In genomic region chr4:31323816-31324215, GRCm38 (mm10) we compare ENCODE assay signal across 23 mouse cellular contexts.
DNase-seq lines count a peak whose midpoint lies in the region; ATAC-seq and TF ChIP-seq lines count a peak whose summit lies in the region.
"Had no signal": no experiment of that assay in that cellular context is flagged by ENCODE, and none has a peak within 500 bp of the region (broad histone marks: within the 10 kb centered on the region; RNA-seq: fewer than 3 reads in every experiment).

No protein-coding gene starts in this region.

- H3K4me2 ChIP-seq in intestine, embryonic 16.5 days (ENCODE audit: low read depth, low read length): no peak overlapping the region
- H3K4me2 ChIP-seq in intestine, embryonic 15.5 days (replicated peaks): no peak overlapping the region
- H3K4me2 ChIP-seq: forebrain, embryonic 12.5 days; hindbrain, embryonic 12.5 days had no signal

- H3K36me3 ChIP-seq in intestine, embryonic 16.5 days (ENCODE audit: control insufficient read depth, insufficient read depth, low read length): no peaks in the 10 kb centered on the region
- no peaks in the 10 kb centered on the region for H3K36me3 ChIP-seq in intestine, embryonic 15.5 days
- H3K36me3 ChIP-seq in limb, embryonic 10.5 days: no peaks in the 10 kb centered on the region
- H3K36me3 ChIP-seq: embryonic facial prominence, embryonic 10.5 days; forebrain, embryonic 12.5 days; hindbrain, embryonic 12.5 days had no signal

- no peak overlapping the region for H3K4me3 ChIP-seq in intestine, embryonic 16.5 days (ENCODE audit: low read length)
- H3K4me3 ChIP-seq in intestine, embryonic 15.5 days (replicated peaks): no peak overlapping the region
- no peak overlapping the region for H3K4me3 ChIP-seq in embryonic fibroblast, embryonic 13.5 days (ENCODE audit: insufficient read depth, low read length)
- no peak overlapping the region for H3K4me3 ChIP-seq in limb, embryonic 10.5 days
- H3K4me3 ChIP-seq: embryonic facial prominence, embryonic 10.5 days; erythroblast, embryonic 14.5 days; forebrain, embryonic 12.5 days; gastrocnemius, adult 2 months; hindbrain, embryonic 12.5 days had no signal

- no peak for TF ChIP-seq CTCF in embryonic fibroblast, embryonic 13.5 days (IDR thresholded peaks at IDR 0.05; ENCODE audit: borderline replicate concordance, insufficient read depth, low read length)

- H3K9ac ChIP-seq in intestine, embryonic 16.5 days (ENCODE audit: low read depth, low read length): no peak overlapping the region
- H3K9ac ChIP-seq in intestine, embryonic 15.5 days: no peak overlapping the region
- H3K9ac ChIP-seq: forebrain, embryonic 12.5 days; hindbrain, embryonic 12.5 days had no signal

- H3K9me3 ChIP-seq in intestine, embryonic 16.5 days (ENCODE audit: control insufficient read depth, low read length): no peaks in the 10 kb centered on the region
- no peaks in the 10 kb centered on the region for H3K9me3 ChIP-seq in intestine, embryonic 15.5 days
- no peaks in the 10 kb centered on the region for H3K9me3 ChIP-seq in limb, embryonic 10.5 days (replicated peaks)
- H3K9me3 ChIP-seq: embryonic facial prominence, embryonic 10.5 days; forebrain, embryonic 12.5 days; hindbrain, embryonic 12.5 days had no signal

- no peaks in the 10 kb centered on the region for H3K4me1 ChIP-seq in intestine, embryonic 16.5 days (ENCODE audit: control insufficient read depth, insufficient read depth, low read length)
- H3K4me1 ChIP-seq in intestine, embryonic 15.5 days (replicated peaks): no peaks in the 10 kb centered on the region
- no peaks in the 10 kb centered on the region for H3K4me1 ChIP-seq in embryonic fibroblast, embryonic 13.5 days (ENCODE audit: control insufficient read depth, insufficient read depth, low read length)
- peaks cover 17% of the 10 kb centered on the region for H3K4me1 ChIP-seq in limb, embryonic 10.5 days
- H3K4me1 ChIP-seq: hindbrain, embryonic 12.5 days had no signal

- DNase-seq in adrenal gland, adult 2 months: peak; percentile 52
- DNase-seq in adrenal gland, postnatal 4 days (ENCODE audit: low spot score in 2 of 2): no peak
- peak; percentile 24 for DNase-seq in Muller cell, postnatal 12 days (ENCODE audit: inconsistent ontology term)
- no peak for DNase-seq in layer of hippocampus, postnatal 14 days (ENCODE audit: low spot score in 2 of 2)
- no peak for DNase-seq in limb, embryonic 10.5 days (ENCODE audit: low spot score)
- DNase-seq: cerebellum, adult 2 months; cerebellum, postnatal 10 days; gastrocnemius, adult 2 months; gastrocnemius, postnatal 25 days; heart, adult 11 months; heart, postnatal 10 days; heart, postnatal 4 days; kidney, adult 8-10 months had no signal

- H3K27ac ChIP-seq in intestine, embryonic 16.5 days (ENCODE audit: low read length): no peak overlapping the region
- H3K27ac ChIP-seq in intestine, embryonic 15.5 days: no peak overlapping the region
- 0 out of 2 replicates have a peak overlapping the region, but pooled peaks have one; percentile 34 for H3K27ac ChIP-seq in embryonic fibroblast, embryonic 13.5 days (ENCODE audit: insufficient read depth, low read length)
- H3K27ac ChIP-seq in limb, embryonic 10.5 days: no peak overlapping the region
- H3K27ac ChIP-seq: embryonic facial prominence, embryonic 10.5 days; forebrain, embryonic 12.5 days; gastrocnemius, adult 2 months; hindbrain, embryonic 12.5 days; hindbrain, postnatal 0 days had no signal

- no peaks in the 10 kb centered on the region for H3K27me3 ChIP-seq in intestine, embryonic 16.5 days (replicated peaks; ENCODE audit: control insufficient read depth, insufficient read depth, low read length)
- no peaks in the 10 kb centered on the region for H3K27me3 ChIP-seq in intestine, embryonic 15.5 days (replicated peaks)
- no peaks in the 10 kb centered on the region for H3K27me3 ChIP-seq in limb, embryonic 10.5 days (ENCODE audit: low read depth, poor library complexity, severe bottlenecking)
- H3K27me3 ChIP-seq: CH12.LX; forebrain, embryonic 12.5 days; hindbrain, embryonic 12.5 days had no signal

- TF ChIP-seq POLR2A in embryonic fibroblast, embryonic 13.5 days (IDR thresholded peaks at IDR 0.05; ENCODE audit: low read depth, low read length): no peak

- ATAC-seq in intestine, embryonic 16.5 days: 0 out of 2 replicates have a peak, but pooled peaks have one; percentile 16
- ATAC-seq in intestine, embryonic 15.5 days: no peak
- ATAC-seq: forebrain, embryonic 16.5 days; hindbrain, postnatal 0 days had no signal

- 93% methylated on average over 3 of the region's 3 CpGs for WGBS in intestine, embryonic 16.5 days
- WGBS in intestine, embryonic 15.5 days: 88% methylated on average over 3 of the region's 3 CpGs
- WGBS in limb, embryonic 10.5 days: 97% methylated on average over 3 of the region's 3 CpGs

Comparison
In these comparisons a context has a peak if more than half of its experiments do, and no peak if none do; other contexts are left out.
1. DNase-seq: peak in adrenal gland, adult 2 months (single experiment) and Muller cell, postnatal 12 days (single experiment); none in adrenal gland, postnatal 4 days (0 of 2), layer of hippocampus, postnatal 14 days (0 of 2) and limb, embryonic 10.5 days (single experiment).